Mouse (Mus musculus): ENCODE measurements around the gene Gpr25.

Gpr25 gene

GRCm38 (mm10) chr1:136260635-136261238 lies at the start of gene Gpr25:
Gene Gpr25 (minus strand): TSS chr1:136260873.
- DNase-seq (ENCODE audit: low spot score): no peak

- DNase-seq (ENCODE audit: low spot score): no peak
These were observed 48.5 kb upstream of the Gpr25 start for GRCm38 (mm10) chr1:136309193-136309592.

GRCm38 (mm10) chr1:136306424-136306823 lies 45.8 kb upstream of the Gpr25 start:
- peak; percentile 49 for DNase-seq (ENCODE audit: low spot score)

- no peak for DNase-seq (ENCODE audit: low spot score)
These were observed 33.3 kb upstream of the Gpr25 start for GRCm38 (mm10) chr1:136293961-136294360.

GRCm38 (mm10) chr1:136289803-136290202 lies 29.1 kb upstream of the Gpr25 start:
- DNase-seq (ENCODE audit: low spot score): no peak

GRCm38 (mm10) chr1:136277366-136277765 lies 16.7 kb upstream of the Gpr25 start:
- DNase-seq (ENCODE audit: low spot score): no peak

GRCm38 (mm10) chr1:136268224-136268623 lies 7.6 kb upstream of the Gpr25 start:
- no peak for DNase-seq (ENCODE audit: low spot score)

GRCm38 (mm10) chr1:136266127-136266526 lies 5.5 kb upstream of the Gpr25 start:
- DNase-seq (ENCODE audit: low spot score): no peak

- no peak for DNase-seq (ENCODE audit: low spot score)
These were observed 2.7 kb upstream of the Gpr25 start for GRCm38 (mm10) chr1:136263355-136263754.

- DNase-seq (ENCODE audit: low spot score): no peak
These were observed 609 bp downstream of the Gpr25 start for GRCm38 (mm10) chr1:136259893-136260634.

GRCm38 (mm10) chr1:136259543-136259892 lies 1.2 kb downstream of the Gpr25 start:
- DNase-seq (ENCODE audit: low spot score): no peak

- DNase-seq (ENCODE audit: low spot score): no peak
These were observed 2.2 kb downstream of the Gpr25 start for GRCm38 (mm10) chr1:136258495-136258894.

GRCm38 (mm10) chr1:136255657-136256056 lies 5.0 kb downstream of the Gpr25 start:
- no peak for DNase-seq (ENCODE audit: low spot score)

GRCm38 (mm10) chr1:136255174-136255573 lies 5.5 kb downstream of the Gpr25 start:
- DNase-seq (ENCODE audit: low spot score): no peak

- no peak for DNase-seq (ENCODE audit: low spot score)
These were observed 6.1 kb downstream of the Gpr25 start for GRCm38 (mm10) chr1:136254503-136255065.

GRCm38 (mm10) chr1:136253472-136253871 lies 7.2 kb downstream of the Gpr25 start:
- DNase-seq (ENCODE audit: low spot score): no peak

- no peak for DNase-seq (ENCODE audit: low spot score)
These were observed 11.0 kb downstream of the Gpr25 start for GRCm38 (mm10) chr1:136249662-136250061.

- no peak for DNase-seq (ENCODE audit: low spot score)
These were observed 13.3 kb downstream of the Gpr25 start for GRCm38 (mm10) chr1:136247393-136247792.

GRCm38 (mm10) chr1:136244469-136244868 lies 16.2 kb downstream of the Gpr25 start:
- no peak for DNase-seq (ENCODE audit: low spot score)

- no peak for DNase-seq (ENCODE audit: low spot score)
These were observed 18.9 kb downstream of the Gpr25 start for GRCm38 (mm10) chr1:136241801-136242200.

GRCm38 (mm10) chr1:136238495-136238894 lies 22.2 kb downstream of the Gpr25 start:
- DNase-seq (ENCODE audit: low spot score): no peak

- DNase-seq (ENCODE audit: low spot score): no peak
These were observed 26.0 kb downstream of the Gpr25 start for GRCm38 (mm10) chr1:136234595-136235092.

GRCm38 (mm10) chr1:136233892-136234594 lies 26.6 kb downstream of the Gpr25 start, which contains the start of gene Inava:
Gene Inava (minus strand): TSS chr1:136234264.
- no peak for DNase-seq (ENCODE audit: low spot score)
